Mouse (Mus musculus) heart, embryonic 15.5 days (tissue): ENCODE results near the gene Psapl1. TPM values are rescaled to one million over a fixed set of nuclear protein-coding genes. Genes with fewer than 3 reads are reported as not detected.

ENCODE experiments used
- ATAC-seq: fragments of 200-750 bp; cut with Nextera tagmentation; replicated peaks from 2 replicates; pipeline ENCODE4 v1.8.0; 2017; ENCODE audit warnings: low read depth, moderate TSS enrichment; ENCODE audit not compliant: insufficient number of reproducible peaks, insufficient read depth, low FRiP score
- H3K27ac ChIP-seq: fragments of 300-500 bp; sonication (generic); 2 replicates; pipeline ENCODE4 v1.5.1; 2015; ENCODE audit warnings: mild to moderate bottlenecking, inconsistent platforms
- H3K27me3 ChIP-seq: fragments of 300-500 bp; sonication (generic); 2 replicates; pipeline ENCODE4 v1.6.1; 2015; ENCODE audit warnings: inconsistent platforms
- H3K36me3 ChIP-seq: fragments of 300-500 bp; sonication (generic); 2 replicates; pipeline ENCODE4 v1.6.1; 2015; ENCODE audit warnings: mild to moderate bottlenecking, inconsistent platforms
- H3K4me1 ChIP-seq: fragments of 300-500 bp; sonication (generic); replicated peaks from 2 replicates; pipeline ENCODE4 v1.6.1; 2015; ENCODE audit warnings: inconsistent platforms
- H3K4me2 ChIP-seq: fragments of 300-500 bp; sonication (generic); 2 replicates; pipeline ENCODE4 v1.6.1; 2015; ENCODE audit warnings: inconsistent platforms, mild to moderate bottlenecking, moderate library complexity
- H3K4me3 ChIP-seq: fragments of 300-500 bp; sonication (generic); 2 replicates; pipeline ENCODE4 v1.5.1; 2015; ENCODE audit warnings: mild to moderate bottlenecking, inconsistent platforms
- H3K9ac ChIP-seq: fragments of 300-500 bp; sonication (generic); 2 replicates; pipeline ENCODE4 v1.6.1; 2015; ENCODE audit warnings: mild to moderate bottlenecking, inconsistent platforms
- H3K9me3 ChIP-seq: fragments of 300-500 bp; sonication (generic); replicated peaks from 2 replicates; pipeline ENCODE4 v1.6.1; 2016; ENCODE audit warnings: inconsistent platforms
- WGBS: fragments of 180-500 bp; shearing (Covaris S2); methylation state at CpG from one replicate; pipeline ENCODE4 v1.1.7; 2015; ENCODE audit warnings: mixed read lengths; 5-methylcytosine and 5-hydroxymethylcytosine counted together
- polyA plus RNA-seq: library from polyadenylated mRNA; unstranded; fragments of >200 nt; fragmentation: Nextera tagmentation; extraction: Ambion mirVana; gene quantifications from 2 replicates; pipeline ENCODE4 v1.2.1, GENCODE M21; 2015

Psapl1 gene
- polyA plus RNA-seq, 1 experiment from 2014 or later = 0.13 TPM

DNA sequence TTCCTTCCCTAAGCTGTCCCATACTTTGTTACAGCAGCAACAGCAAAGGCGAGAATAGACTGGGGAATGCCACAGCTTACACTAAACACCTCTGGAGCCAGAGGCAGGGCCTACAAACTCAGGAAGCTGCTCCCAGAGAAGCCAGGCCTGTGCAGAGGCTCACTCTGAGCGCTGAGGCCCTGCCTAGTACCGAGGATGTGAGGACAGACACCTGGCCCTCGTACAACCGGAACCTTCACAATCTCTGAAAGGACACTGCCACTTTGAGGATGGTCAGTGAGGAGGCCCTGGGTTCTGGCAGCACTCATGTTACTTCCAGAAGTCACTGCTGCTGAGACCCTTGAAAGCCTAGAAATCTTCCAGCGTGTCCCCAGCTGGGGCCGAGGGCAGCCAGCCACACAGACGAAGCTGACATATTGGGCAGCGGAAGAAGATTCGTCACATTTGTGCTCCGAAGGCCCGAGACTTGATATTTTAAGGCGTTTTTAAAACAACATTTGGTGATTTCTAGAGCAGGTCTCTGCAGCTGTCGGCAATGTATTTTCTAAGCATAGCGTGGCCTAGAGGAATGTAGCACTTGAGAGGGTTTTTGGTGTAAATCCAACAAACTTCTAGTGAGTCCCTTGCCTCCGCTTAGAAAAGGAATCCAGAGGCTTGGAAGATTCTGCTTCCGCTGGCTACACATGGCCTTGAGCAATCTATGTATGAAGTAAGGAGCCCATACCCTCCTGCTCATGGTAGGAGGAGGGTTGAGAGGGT, 49.1 kb downstream of the Psapl1 start:
- no peak for ATAC-seq
- H3K36me3 ChIP-seq = no peaks in the 10 kb centered on the region
- WGBS = 69% methylated on average over 17 of the region's 17 CpGs
- H3K9ac ChIP-seq = no peak overlapping the region
- H3K27ac ChIP-seq = peak overlapping the region; percentile 20
- H3K9me3 ChIP-seq = no peaks in the 10 kb centered on the region
- H3K4me2 ChIP-seq = no peak overlapping the region
- H3K27me3 ChIP-seq = no peaks in the 10 kb centered on the region
- H3K4me3 ChIP-seq = no peak overlapping the region
- peaks cover 24% of the 10 kb centered on the region for H3K4me1 ChIP-seq

DNA sequence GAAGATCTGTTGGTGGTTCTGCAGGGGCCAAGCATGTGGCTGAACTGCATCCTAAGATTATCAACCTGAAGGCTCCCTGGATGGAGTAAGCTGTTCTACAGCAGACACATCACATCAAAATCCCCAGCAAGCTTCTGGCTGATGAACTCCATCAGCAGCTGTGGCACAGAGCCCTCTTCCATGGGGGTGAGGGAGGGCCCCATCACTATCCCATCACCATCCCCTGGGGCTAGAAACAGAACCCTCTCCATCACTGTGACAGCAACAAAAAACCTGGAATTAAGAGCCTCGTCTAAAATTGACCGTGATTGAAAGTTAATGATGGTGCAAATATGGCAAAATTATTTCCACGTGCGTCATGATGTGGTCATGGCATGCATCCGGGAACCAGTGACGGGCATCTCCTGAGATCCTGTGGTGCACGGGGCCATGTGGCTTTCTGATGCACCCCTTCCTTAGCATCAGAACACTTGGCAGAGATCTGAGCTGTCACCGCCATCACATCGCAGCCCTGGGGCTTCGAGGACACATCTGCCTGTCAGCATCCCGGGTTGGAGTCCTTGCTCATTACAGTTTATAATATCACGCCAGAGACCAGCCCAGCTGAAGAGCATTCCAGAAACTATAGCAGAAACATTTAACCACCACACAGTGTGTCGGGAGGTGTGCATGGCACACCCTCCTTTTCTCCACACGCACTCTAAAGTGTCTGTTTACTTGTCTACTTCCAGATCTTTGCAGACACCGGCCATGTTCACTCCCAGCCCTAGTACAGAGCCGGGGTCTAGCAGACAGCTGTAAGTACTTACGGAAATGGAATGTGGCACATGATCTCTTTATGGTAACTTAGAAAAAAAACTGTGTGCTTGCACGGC, 51.1 kb downstream of the Psapl1 start:
- Histone ChIP-seq H3K9ac (no peak overlapping the region), H3K4me2 (no peak overlapping the region; the same call in 1 of the 2 replicates), H3K4me1 (peaks cover 20% of the 10 kb centered on the region), H3K27me3 (no peaks in the 10 kb centered on the region), H3K4me3 (no peak overlapping the region), H3K9me3 (no peaks in the 10 kb centered on the region), H3K27ac (no peak overlapping the region), H3K36me3 (no peaks in the 10 kb centered on the region)
- ATAC-seq = no peak
- 44% methylated on average over 18 of the region's 18 CpGs for WGBS

Other genes starting within 250 kb of the Psapl1 start
- 8.6 and 12.1 TPM in 2 replicates for gene Sorcs2, start 194.1 kb downstream of the Psapl1 start, polyA plus RNA-seq